Mouse (Mus musculus) MEL (cell line): ENCODE results near the gene Kif5a.

ENCODE experiments used
- CHD1 ChIP-seq: IDR thresholded peaks from 2 replicates; pipeline ENCODE4 v1.6.1; 2012; ENCODE audit warnings: low read depth, mild to moderate bottlenecking, inconsistent platforms, low read length, improper control_type of control experiment
- CTCF ChIP-seq, 3 experiments: IDR thresholded peaks in 2 of 3; conservative IDR thresholded peaks in 1 of 3; 2 replicates each; pipeline ENCODE4 v1.5.1; 2011 to 2012; ENCODE audit warnings: low read length in 3 of 3, low read depth in 2 of 3, mild to moderate bottlenecking in 2 of 3, improper control_type of control experiment in 1 of 3, inconsistent platforms in 1 of 3, mixed read lengths in 1 of 3, moderate library complexity in 1 of 3; ENCODE audit not compliant: control insufficient read depth in 1 of 3, insufficient read depth in 1 of 3, poor library complexity in 1 of 3, severe bottlenecking in 1 of 3
- EP300 ChIP-seq, 2 experiments: IDR thresholded peaks; 2 replicates each; pipeline ENCODE4 v1.6.1; 2011; ENCODE audit warnings: improper control_type of control experiment in 2 of 2, low read length in 2 of 2, low read depth in 1 of 2, mild to moderate bottlenecking in 1 of 2

DNA sequence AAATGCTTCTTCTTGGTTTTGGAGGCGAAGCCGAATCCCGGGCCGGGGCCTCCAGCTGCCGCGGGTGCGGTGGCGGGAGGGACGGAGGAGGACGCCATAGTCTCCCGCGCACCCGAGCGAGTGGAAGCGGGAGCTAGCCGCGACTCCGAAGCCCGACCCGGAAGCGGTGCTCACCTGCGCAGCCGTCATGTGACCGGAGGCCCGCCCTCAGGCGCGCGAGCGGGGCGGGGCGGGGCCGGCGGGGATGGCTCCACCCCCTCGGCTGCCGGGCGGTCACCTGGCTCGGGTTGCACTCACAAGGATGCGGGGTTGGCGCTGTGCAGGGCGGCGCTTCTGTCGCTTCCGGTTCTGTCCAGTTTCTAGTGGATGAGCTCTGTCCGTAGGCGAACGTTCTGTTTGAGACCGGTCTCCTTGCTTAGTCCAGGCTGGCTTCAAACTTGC is 51.7 kb downstream of the Kif5a start, which contains the start of gene Pip4k2c:
- no peak for TF ChIP-seq CHD1
- no peak for TF ChIP-seq EP300 (IDR thresholded peaks at IDR 0.05; ENCODE audit: low read depth in 1 of 2, low read length in 2 of 2)
- TF ChIP-seq CTCF (IDR thresholded peaks at IDR 0.05 in 2 of 3, conservative IDR thresholded peaks at IDR 0.05 in 1 of 3; ENCODE audit: control insufficient read depth in 1 of 3, insufficient read depth in 1 of 3, low read depth in 2 of 3, low read length in 3 of 3, poor library complexity in 1 of 3, severe bottlenecking in 1 of 3) = no peak
